Mouse (Mus musculus): ENCODE measurements around the gene Ino80b. TPM values are rescaled to one million over a fixed set of nuclear protein-coding genes. Genes with fewer than 3 reads are reported as not detected.
A peak's percentile ranks its signal among the peaks of the same experiment; 100 is the strongest.

Ino80b gene
- polyA plus RNA-seq, 1 experiment from 2014 or later, result 11.1 TPM

DNA sequence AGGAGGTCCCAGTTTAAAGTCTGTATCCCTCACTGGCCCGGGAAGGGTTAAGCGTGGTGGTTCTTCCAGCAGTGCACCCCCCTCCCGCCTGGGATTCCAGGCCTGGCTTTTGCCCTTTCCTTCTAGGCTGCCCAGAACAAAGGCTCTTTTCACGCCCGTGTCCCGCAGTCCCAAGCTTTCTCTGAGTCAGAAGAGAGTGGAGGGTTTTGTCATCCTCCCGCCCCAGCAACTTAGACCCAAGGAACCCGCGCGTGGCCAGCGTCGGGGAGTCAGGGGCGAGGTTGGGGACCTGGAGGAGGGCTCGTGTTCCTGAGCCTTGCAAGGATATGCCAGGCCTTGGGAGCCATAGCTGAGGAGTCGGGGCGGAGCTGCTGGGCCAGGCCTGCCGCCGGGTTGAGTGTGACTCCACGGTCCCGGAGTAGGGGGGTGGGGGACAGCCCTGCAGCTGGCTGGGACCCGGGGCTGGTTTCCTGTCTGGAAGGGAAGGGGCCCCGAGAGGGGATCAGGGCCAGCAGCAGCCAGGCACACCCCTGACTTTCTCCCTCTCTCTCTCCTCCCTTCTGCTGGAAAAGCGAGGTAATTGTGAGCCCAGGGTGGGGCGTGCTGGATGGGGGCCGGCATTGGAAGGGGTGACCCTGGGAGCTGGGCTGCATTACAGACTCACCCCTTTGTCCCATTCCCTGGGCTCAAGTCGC is 11.8 kb upstream of the Ino80b start:
- H3K27ac ChIP-seq (ENCODE audit: low read depth, low read length), result peak overlapping the region; percentile 99
- peak; percentile 72 for ATAC-seq (replicated peaks; ENCODE audit: insufficient number of reproducible peaks, low FRiP score, low TSS enrichment)
- H3K4me1 ChIP-seq (ENCODE audit: control insufficient read depth, insufficient read depth, low read length), result peaks cover 31% of the 10 kb centered on the region
- H3K27me3 ChIP-seq (ENCODE audit: control insufficient read depth, insufficient read depth, low read length), result 0 out of 2 replicates have a peak, but pooled peaks cover 3% of the 10 kb centered on the region
- 1% methylated on average over 25 of the region's 26 CpGs for WGBS (ENCODE audit: insufficient replicate concordance)
- peak overlapping the region; percentile 63 for H3K4me3 ChIP-seq (ENCODE audit: low read depth, low read length)
- H3K9ac ChIP-seq (ENCODE audit: low read depth, low read length), result peak overlapping the region; percentile 94
- no peaks in the 10 kb centered on the region for H3K36me3 ChIP-seq (ENCODE audit: control insufficient read depth, insufficient read depth, low read length)
- H3K4me2 ChIP-seq, result peak overlapping the region; percentile 87
- no peaks in the 10 kb centered on the region for H3K9me3 ChIP-seq (replicated peaks; ENCODE audit: control insufficient read depth, low read length)

DNA sequence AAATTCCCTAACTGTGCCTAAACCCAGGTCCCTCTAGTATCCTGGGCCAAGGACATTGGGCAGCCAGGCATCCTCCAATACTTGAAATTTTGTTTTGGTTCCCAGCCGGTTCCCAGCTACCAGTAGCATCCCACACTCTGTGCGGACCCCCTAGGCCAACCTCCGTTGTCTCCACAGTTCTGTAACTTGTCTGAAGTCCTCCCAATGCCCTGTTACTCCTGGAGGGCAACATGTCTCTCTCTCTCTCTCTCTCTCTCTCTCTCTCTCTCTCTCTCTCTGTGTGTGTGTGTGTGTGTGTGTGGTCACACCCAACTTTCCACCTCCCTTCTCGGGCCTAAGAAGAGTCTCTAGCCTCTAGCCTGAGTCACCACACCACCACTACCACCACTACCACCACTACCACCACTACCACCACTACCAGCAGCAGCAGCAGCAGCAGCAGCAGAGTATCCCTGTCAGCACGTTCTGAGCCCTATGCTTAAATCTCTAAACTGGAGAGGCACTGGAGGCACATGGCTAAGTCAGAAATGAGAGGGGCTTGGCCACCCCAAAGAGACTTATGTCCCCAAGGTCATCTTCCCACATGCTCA is 11.2 kb upstream of the Ino80b start:
- peak overlapping the region; percentile 99 for H3K27ac ChIP-seq (ENCODE audit: low read depth, low read length)
- no peaks in the 10 kb centered on the region for H3K9me3 ChIP-seq (replicated peaks; ENCODE audit: control insufficient read depth, low read length)
- no peaks in the 10 kb centered on the region for H3K36me3 ChIP-seq (ENCODE audit: control insufficient read depth, insufficient read depth, low read length)
- H3K4me2 ChIP-seq, result peak overlapping the region; percentile 87
- peak overlapping the region; percentile 63 for H3K4me3 ChIP-seq (ENCODE audit: low read depth, low read length)
- 0 out of 2 replicates have a peak, but pooled peaks cover 3% of the 10 kb centered on the region for H3K27me3 ChIP-seq (ENCODE audit: control insufficient read depth, insufficient read depth, low read length)
- H3K4me1 ChIP-seq (ENCODE audit: control insufficient read depth, insufficient read depth, low read length), result peaks cover 24% of the 10 kb centered on the region
- peak overlapping the region; percentile 94 for H3K9ac ChIP-seq (ENCODE audit: low read depth, low read length)
- 17% methylated on average over 5 of the region's 5 CpGs for WGBS (ENCODE audit: insufficient replicate concordance)
- ATAC-seq (replicated peaks; ENCODE audit: insufficient number of reproducible peaks, low FRiP score, low TSS enrichment), result 0 out of 2 replicates have a peak, but pooled peaks have one; percentile 3

DNA sequence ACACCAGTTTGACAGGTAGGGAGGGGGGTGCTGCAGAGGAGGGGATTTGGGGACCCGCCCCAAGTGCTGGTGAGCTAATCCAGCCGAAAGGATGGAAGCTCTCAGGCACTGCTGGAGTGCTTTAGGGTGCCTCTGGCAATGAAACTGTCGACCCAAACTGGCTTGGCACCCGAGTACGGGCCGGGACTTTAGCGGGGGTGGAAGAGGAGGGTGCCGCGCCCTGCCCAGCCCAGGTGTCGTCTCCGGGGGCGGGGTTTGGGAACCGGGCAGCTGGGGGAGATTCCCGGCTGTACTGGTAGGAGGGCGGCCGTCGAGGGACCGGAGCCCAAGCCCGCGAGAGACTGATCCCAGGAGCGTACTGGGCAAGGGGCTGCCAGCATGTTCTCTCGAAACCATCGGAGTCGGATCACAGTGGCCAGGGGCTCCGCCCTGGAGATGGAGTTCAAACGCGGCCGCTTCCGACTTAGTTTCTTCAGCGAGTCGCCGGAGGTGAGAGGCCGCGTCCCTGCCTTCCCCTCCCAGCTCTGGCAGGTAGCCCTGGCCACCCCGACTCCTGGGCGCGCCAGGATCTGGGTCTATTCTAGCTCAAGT is 10.4 kb upstream of the Ino80b start:
- no peak for ATAC-seq (replicated peaks; ENCODE audit: insufficient number of reproducible peaks, low FRiP score, low TSS enrichment)

DNA sequence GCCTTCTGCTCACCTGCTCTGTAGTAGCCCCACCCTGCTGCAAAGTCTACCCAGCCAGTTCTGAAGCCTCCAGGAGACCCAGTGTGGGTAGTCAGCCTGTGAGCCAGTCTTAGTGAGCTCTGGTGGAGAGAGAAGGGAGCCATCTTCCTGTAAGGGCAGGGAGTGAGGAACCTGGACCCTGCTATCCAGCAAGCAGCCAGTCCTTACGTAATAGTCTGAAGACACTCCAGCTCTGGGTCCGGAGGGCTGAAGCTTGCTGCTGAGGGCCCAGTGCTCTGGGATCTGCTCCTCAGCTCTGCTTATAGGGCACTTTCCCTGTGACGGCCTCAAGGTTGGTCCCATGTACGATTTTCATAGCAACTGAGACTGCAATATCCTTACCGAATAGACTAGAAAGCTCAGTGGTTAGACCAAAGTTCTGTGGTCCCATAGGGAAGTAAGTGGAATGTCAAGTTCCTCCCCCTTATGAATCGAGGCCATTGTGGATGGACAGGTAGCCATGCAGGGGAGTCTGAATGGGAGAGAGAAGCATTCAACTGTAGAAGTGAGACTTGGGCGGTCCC is 9.8 kb upstream of the Ino80b start, which contains the start of gene Rtkn:
Gene Rtkn (plus strand): TSS at position 513 of the 563 bp plus-strand sequence.
- peak within 1 kb of the TSS; percentile 87 for H3K4me2 ChIP-seq
- 60% methylated on average over 7 of the region's 7 CpGs for WGBS (ENCODE audit: insufficient replicate concordance)
- H3K4me3 ChIP-seq (ENCODE audit: low read depth, low read length), result peak within 1 kb of the TSS; percentile 63
- no peaks in the 10 kb centered on the region for H3K9me3 ChIP-seq (replicated peaks; ENCODE audit: control insufficient read depth, low read length)
- H3K4me1 ChIP-seq (ENCODE audit: control insufficient read depth, insufficient read depth, low read length), result peaks cover 24% of the 10 kb centered on the region
- 0 out of 2 replicates have a peak, but pooled peaks cover 3% of the 10 kb centered on the region for H3K27me3 ChIP-seq (ENCODE audit: control insufficient read depth, insufficient read depth, low read length)
- no peak for ATAC-seq (replicated peaks; ENCODE audit: insufficient number of reproducible peaks, low FRiP score, low TSS enrichment)
- peak within 1 kb of the TSS; percentile 99; the same call in 1 of the 2 replicates for H3K27ac ChIP-seq (ENCODE audit: low read depth, low read length)
- H3K36me3 ChIP-seq (ENCODE audit: control insufficient read depth, insufficient read depth, low read length), result no peaks in the 10 kb centered on the region
- H3K9ac ChIP-seq (ENCODE audit: low read depth, low read length), result peak within 1 kb of the TSS; percentile 94

More for the DNA sequence above, 10.4 kb upstream of the Ino80b start:
- no peak overlapping the region for H3K27ac ChIP-seq (ENCODE audit: low read depth, low read length)
- H3K27me3 ChIP-seq (ENCODE audit: control insufficient read depth, insufficient read depth, low read length), result 0 out of 2 replicates have a peak, but pooled peaks cover 3% of the 10 kb centered on the region
- H3K4me3 ChIP-seq (ENCODE audit: low read depth, low read length), result peak overlapping the region; percentile 63
- WGBS (ENCODE audit: insufficient replicate concordance), result 2% methylated on average over 37 of the region's 37 CpGs
- H3K36me3 ChIP-seq (ENCODE audit: control insufficient read depth, insufficient read depth, low read length), result no peaks in the 10 kb centered on the region
- peak overlapping the region; percentile 94 for H3K9ac ChIP-seq (ENCODE audit: low read depth, low read length)
- H3K4me2 ChIP-seq, result peak overlapping the region; percentile 87
- peaks cover 24% of the 10 kb centered on the region for H3K4me1 ChIP-seq (ENCODE audit: control insufficient read depth, insufficient read depth, low read length)
- H3K9me3 ChIP-seq (replicated peaks; ENCODE audit: control insufficient read depth, low read length), result no peaks in the 10 kb centered on the region

DNA sequence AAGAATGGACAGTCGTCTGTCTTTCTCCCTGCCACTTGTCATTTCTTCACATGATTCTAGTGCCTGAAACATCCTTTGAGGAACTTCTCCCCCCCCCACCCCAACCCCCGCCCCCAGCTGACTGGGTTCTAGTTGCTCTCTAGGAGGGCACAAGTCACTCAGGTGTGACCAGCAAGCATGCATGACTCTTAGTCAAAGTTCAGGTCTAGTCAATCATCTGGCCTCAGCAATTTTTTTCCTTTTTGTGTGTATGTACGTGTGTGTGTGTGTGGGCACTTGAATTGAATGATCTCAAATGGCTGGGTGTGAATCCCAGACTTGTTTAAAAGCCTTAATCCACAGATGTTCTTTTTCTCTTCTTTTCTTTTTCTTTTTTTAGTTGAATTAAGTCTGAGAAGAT is 9.0 kb upstream of the Ino80b start:
- Histone ChIP-seq H3K4me1 (ENCODE audit: control insufficient read depth, insufficient read depth, low read length) (peaks cover 24% of the 10 kb centered on the region), H3K27ac (ENCODE audit: low read depth, low read length) (no peak overlapping the region), H3K36me3 (ENCODE audit: control insufficient read depth, insufficient read depth, low read length) (no peaks in the 10 kb centered on the region), H3K9me3 (replicated peaks; ENCODE audit: control insufficient read depth, low read length) (no peaks in the 10 kb centered on the region), H3K4me2 (no peak overlapping the region), H3K27me3 (ENCODE audit: control insufficient read depth, insufficient read depth, low read length) (0 out of 2 replicates have a peak, but pooled peaks cover 3% of the 10 kb centered on the region), H3K9ac (ENCODE audit: low read depth, low read length) (no peak overlapping the region), H3K4me3 (ENCODE audit: low read depth, low read length) (no peak overlapping the region)
- WGBS (ENCODE audit: insufficient replicate concordance), result 64% methylated on average over 3 of the region's 3 CpGs
- no peak for ATAC-seq (replicated peaks; ENCODE audit: insufficient number of reproducible peaks, low FRiP score, low TSS enrichment)

DNA sequence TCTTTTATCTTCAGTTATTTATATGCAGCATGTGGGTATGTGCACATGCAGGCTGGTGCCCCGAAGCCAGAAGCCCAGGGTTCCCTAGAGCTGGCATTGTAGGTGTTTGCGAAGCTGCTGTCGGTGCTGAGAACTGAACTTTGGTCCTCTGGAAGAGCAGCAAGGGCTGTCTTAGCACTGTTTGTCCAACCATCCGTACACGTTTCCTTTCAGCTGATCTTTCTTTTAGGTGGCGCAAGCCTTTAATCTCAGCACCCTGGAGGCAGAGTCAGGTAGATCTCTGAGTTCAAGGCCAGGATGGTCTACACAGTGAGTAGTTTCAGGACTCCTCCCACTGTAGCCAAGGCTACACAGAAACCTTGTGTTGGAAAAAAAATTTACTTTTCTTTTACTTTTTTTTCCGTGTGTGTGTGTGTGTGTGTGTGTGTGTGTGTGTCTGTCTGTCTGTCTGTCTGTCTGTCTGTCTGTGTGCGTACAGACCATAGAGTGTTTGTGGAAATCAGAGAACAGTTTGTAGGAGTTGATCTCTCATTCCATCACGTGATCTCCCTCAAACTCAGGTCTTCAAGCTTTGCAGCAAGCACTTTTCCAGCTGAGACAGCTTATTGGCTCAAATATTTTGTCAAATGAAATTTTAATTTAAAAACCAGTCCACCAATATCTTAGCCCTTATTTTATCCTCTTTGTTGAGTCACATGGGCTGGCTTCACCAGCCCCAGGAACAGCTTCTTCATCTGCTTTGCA is 7.1 kb upstream of the Ino80b start:
- no peak for ATAC-seq (replicated peaks; ENCODE audit: insufficient number of reproducible peaks, low FRiP score, low TSS enrichment)
- Histone ChIP-seq H3K27ac (ENCODE audit: low read depth, low read length) (no peak overlapping the region), H3K36me3 (ENCODE audit: control insufficient read depth, insufficient read depth, low read length) (no peaks in the 10 kb centered on the region), H3K4me1 (ENCODE audit: control insufficient read depth, insufficient read depth, low read length) (peaks cover 11% of the 10 kb centered on the region), H3K9ac (ENCODE audit: low read depth, low read length) (no peak overlapping the region), H3K4me3 (ENCODE audit: low read depth, low read length) (no peak overlapping the region), H3K9me3 (replicated peaks; ENCODE audit: control insufficient read depth, low read length) (no peaks in the 10 kb centered on the region), H3K27me3 (ENCODE audit: control insufficient read depth, insufficient read depth, low read length) (0 out of 2 replicates have a peak, but pooled peaks cover 3% of the 10 kb centered on the region), H3K4me2 (no peak overlapping the region)
- 82% methylated on average over 9 of the region's 9 CpGs for WGBS (ENCODE audit: insufficient replicate concordance)

DNA sequence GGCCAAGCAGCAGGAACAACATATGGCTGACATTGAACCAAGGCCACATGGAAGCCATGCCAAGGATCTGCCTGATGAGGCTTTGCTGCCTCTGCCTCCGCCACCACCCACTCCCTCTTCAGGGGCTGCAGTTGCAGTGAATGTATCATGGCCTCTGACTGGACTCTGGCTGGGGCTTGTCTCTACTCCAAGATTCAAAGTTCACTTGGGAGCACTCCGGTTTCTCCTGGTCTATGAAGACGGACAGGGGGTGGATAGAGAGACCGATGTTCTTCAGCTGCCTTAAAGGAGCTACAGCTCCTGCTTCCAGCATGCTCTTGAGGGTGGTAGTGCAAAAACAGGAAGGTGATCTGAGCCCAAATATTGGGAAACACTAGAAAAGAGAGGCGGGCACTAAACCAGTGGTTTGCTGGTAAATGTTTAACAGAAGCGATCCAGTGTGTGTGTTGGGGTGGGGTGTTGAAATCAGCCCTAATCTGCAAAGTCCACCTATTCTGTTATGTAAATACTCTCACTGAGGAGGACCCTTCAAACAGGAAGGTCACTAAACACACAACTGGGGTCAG is 6.3 kb upstream of the Ino80b start:
- no peaks in the 10 kb centered on the region for H3K36me3 ChIP-seq (ENCODE audit: control insufficient read depth, insufficient read depth, low read length)
- no peak for ATAC-seq (replicated peaks; ENCODE audit: insufficient number of reproducible peaks, low FRiP score, low TSS enrichment)
- H3K9me3 ChIP-seq (replicated peaks; ENCODE audit: control insufficient read depth, low read length), result no peaks in the 10 kb centered on the region
- 82% methylated on average over 6 of the region's 6 CpGs for WGBS (ENCODE audit: insufficient replicate concordance)
- peaks cover 11% of the 10 kb centered on the region for H3K4me1 ChIP-seq (ENCODE audit: control insufficient read depth, insufficient read depth, low read length)
- H3K4me2 ChIP-seq, result no peak overlapping the region
- H3K9ac ChIP-seq (ENCODE audit: low read depth, low read length), result no peak overlapping the region
- H3K27me3 ChIP-seq (ENCODE audit: control insufficient read depth, insufficient read depth, low read length), result 0 out of 2 replicates have a peak, but pooled peaks cover 3% of the 10 kb centered on the region
- no peak overlapping the region for H3K4me3 ChIP-seq (ENCODE audit: low read depth, low read length)
- no peak overlapping the region for H3K27ac ChIP-seq (ENCODE audit: low read depth, low read length)

DNA sequence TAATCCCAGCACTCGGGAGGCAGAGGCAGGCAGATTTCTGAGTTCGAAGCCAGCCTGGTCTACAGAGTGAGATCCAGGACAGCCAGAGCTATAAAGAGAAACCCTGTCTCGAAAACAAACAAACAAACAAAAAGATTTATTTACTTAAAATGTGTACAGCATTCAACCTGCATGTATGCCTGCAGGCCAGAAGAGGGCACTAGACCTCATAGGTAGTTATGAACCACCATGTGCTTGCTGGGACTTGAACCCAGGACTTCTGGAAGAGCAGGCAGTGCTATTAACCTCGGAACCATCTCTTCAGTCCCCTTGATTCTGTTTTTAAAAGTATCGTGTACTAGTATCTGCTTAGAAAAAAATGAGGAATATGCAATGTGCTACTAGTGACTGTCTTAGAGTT is 2.2 kb upstream of the Ino80b start:
- H3K36me3 ChIP-seq (ENCODE audit: control insufficient read depth, insufficient read depth, low read length), result no peaks in the 10 kb centered on the region
- no peak overlapping the region for H3K4me3 ChIP-seq (ENCODE audit: low read depth, low read length)
- no peak for ATAC-seq (replicated peaks; ENCODE audit: insufficient number of reproducible peaks, low FRiP score, low TSS enrichment)
- H3K9me3 ChIP-seq (replicated peaks; ENCODE audit: control insufficient read depth, low read length), result no peaks in the 10 kb centered on the region
- WGBS (ENCODE audit: insufficient replicate concordance), result 83% methylated on average over 5 of the region's 5 CpGs
- no peak overlapping the region for H3K4me2 ChIP-seq
- H3K27me3 ChIP-seq (ENCODE audit: control insufficient read depth, insufficient read depth, low read length), result no peaks in the 10 kb centered on the region
- H3K27ac ChIP-seq (ENCODE audit: low read depth, low read length), result no peak overlapping the region
- peaks cover 15% of the 10 kb centered on the region for H3K4me1 ChIP-seq (ENCODE audit: control insufficient read depth, insufficient read depth, low read length)
- H3K9ac ChIP-seq (ENCODE audit: low read depth, low read length), result no peak overlapping the region
